Mouse (Mus musculus): Measurements from ENCODE around the gene 0610037L13Rik. TPM values are rescaled to one million over a fixed set of nuclear protein-coding genes. Genes with fewer than 3 reads are reported as not detected.

0610037L13Rik gene
- polyA plus RNA-seq (2014; fragmentation: Nextera tagmentation; extraction: Ambion mirVana) = 89.2 and 90.7 TPM in 2 replicates

GRCm38 (mm10) chr4:107889731-107890432 lies at the start of gene 0610037L13Rik:
Gene 0610037L13Rik (plus strand): TSS chr4:107889813.
- ATAC-seq (replicated peaks; ENCODE audit: low FRiP score) (peak; percentile 93), DNase-seq (ENCODE audit: low spot score) (peak; percentile 95)
- peak within 1 kb of the TSS; percentile 63 for H3K9ac ChIP-seq (ENCODE audit: low read depth, low read length)
- H3K4me2 ChIP-seq = peak within 1 kb of the TSS; percentile 94
- H3K36me3 ChIP-seq (ENCODE audit: control insufficient read depth, insufficient read depth, low read length) = peaks cover 26% of the 10 kb centered on the region
- no peaks in the 10 kb centered on the region for H3K9me3 ChIP-seq (ENCODE audit: control insufficient read depth, low read length)
- H3K4me3 ChIP-seq (ENCODE audit: low read depth, low read length) = peak within 1 kb of the TSS; percentile 67
- WGBS = under 1% methylated on average over 46 of the region's 48 CpGs
- peak within 1 kb of the TSS; percentile 84 for H3K27ac ChIP-seq (ENCODE audit: low read depth, low read length)
- peaks cover 18% of the 10 kb centered on the region for H3K4me1 ChIP-seq (replicated peaks; ENCODE audit: control insufficient read depth, insufficient read depth, low read length)
- no peaks in the 10 kb centered on the region for H3K27me3 ChIP-seq (replicated peaks; ENCODE audit: control insufficient read depth, insufficient read depth, low read length)

GRCm38 (mm10) chr4:107843687-107844086 lies 45.9 kb upstream of the 0610037L13Rik start:
- H3K36me3 ChIP-seq (ENCODE audit: control insufficient read depth, insufficient read depth, low read length) = no peaks in the 10 kb centered on the region
- no peak for DNase-seq (ENCODE audit: low spot score)
- peaks cover 16% of the 10 kb centered on the region for H3K27me3 ChIP-seq (replicated peaks; ENCODE audit: control insufficient read depth, insufficient read depth, low read length)
- WGBS = 90% methylated on average over 8 of the region's 8 CpGs
- no peak overlapping the region for H3K4me2 ChIP-seq
- no peak overlapping the region for H3K27ac ChIP-seq (ENCODE audit: low read depth, low read length)
- no peaks in the 10 kb centered on the region for H3K9me3 ChIP-seq (ENCODE audit: control insufficient read depth, low read length)
- no peak for ATAC-seq (replicated peaks; ENCODE audit: low FRiP score)
- H3K9ac ChIP-seq (ENCODE audit: low read depth, low read length) = no peak overlapping the region
- no peaks in the 10 kb centered on the region for H3K4me1 ChIP-seq (replicated peaks; ENCODE audit: control insufficient read depth, insufficient read depth, low read length)
- no peak overlapping the region for H3K4me3 ChIP-seq (ENCODE audit: low read depth, low read length)

- H3K9ac ChIP-seq (ENCODE audit: low read depth, low read length) = no peak overlapping the region
- H3K9me3 ChIP-seq (ENCODE audit: control insufficient read depth, low read length) = no peaks in the 10 kb centered on the region
- no peak overlapping the region for H3K4me3 ChIP-seq (ENCODE audit: low read depth, low read length)
- WGBS = 3% methylated on average over 10 of the region's 10 CpGs
- H3K4me1 ChIP-seq (replicated peaks; ENCODE audit: control insufficient read depth, insufficient read depth, low read length) = no peaks in the 10 kb centered on the region
- ATAC-seq (replicated peaks; ENCODE audit: low FRiP score) (no peak), DNase-seq (ENCODE audit: low spot score) (peak; percentile 84)
- peaks cover 16% of the 10 kb centered on the region for H3K27me3 ChIP-seq (replicated peaks; ENCODE audit: control insufficient read depth, insufficient read depth, low read length)
- H3K27ac ChIP-seq (ENCODE audit: low read depth, low read length) = no peak overlapping the region
- no peaks in the 10 kb centered on the region for H3K36me3 ChIP-seq (ENCODE audit: control insufficient read depth, insufficient read depth, low read length)
- no peak overlapping the region for H3K4me2 ChIP-seq
These were observed 44.6 kb upstream of the 0610037L13Rik start for GRCm38 (mm10) chr4:107844971-107845370.

- Histone ChIP-seq H3K9me3 (ENCODE audit: control insufficient read depth, low read length) (no peaks in the 10 kb centered on the region), H3K9ac (ENCODE audit: low read depth, low read length) (no peak overlapping the region), H3K4me1 (replicated peaks; ENCODE audit: control insufficient read depth, insufficient read depth, low read length) (no peaks in the 10 kb centered on the region), H3K27me3 (replicated peaks; ENCODE audit: control insufficient read depth, insufficient read depth, low read length) (peaks cover 16% of the 10 kb centered on the region), H3K4me3 (ENCODE audit: low read depth, low read length) (no peak overlapping the region), H3K4me2 (no peak overlapping the region), H3K36me3 (ENCODE audit: control insufficient read depth, insufficient read depth, low read length) (no peaks in the 10 kb centered on the region; the same call in 1 of the 2 replicates), H3K27ac (ENCODE audit: low read depth, low read length) (no peak overlapping the region)
- DNase-seq (ENCODE audit: low spot score) (no peak), ATAC-seq (replicated peaks; ENCODE audit: low FRiP score) (no peak)
- WGBS = 67% methylated on average over 7 of the region's 7 CpGs
These were observed 42.8 kb upstream of the 0610037L13Rik start for GRCm38 (mm10) chr4:107846795-107847194.

- H3K9me3 ChIP-seq (ENCODE audit: control insufficient read depth, low read length) = no peaks in the 10 kb centered on the region
- no peak overlapping the region for H3K4me3 ChIP-seq (ENCODE audit: low read depth, low read length)
- ATAC-seq (replicated peaks; ENCODE audit: low FRiP score) (no peak), DNase-seq (ENCODE audit: low spot score) (no peak)
- no peak overlapping the region for H3K27ac ChIP-seq (ENCODE audit: low read depth, low read length)
- no peaks in the 10 kb centered on the region; the same call in 1 of the 2 replicates for H3K36me3 ChIP-seq (ENCODE audit: control insufficient read depth, insufficient read depth, low read length)
- WGBS = 83% methylated on average over 5 of the region's 5 CpGs
- H3K27me3 ChIP-seq (replicated peaks; ENCODE audit: control insufficient read depth, insufficient read depth, low read length) = peaks cover 16% of the 10 kb centered on the region
- H3K4me1 ChIP-seq (replicated peaks; ENCODE audit: control insufficient read depth, insufficient read depth, low read length) = no peaks in the 10 kb centered on the region
- no peak overlapping the region for H3K9ac ChIP-seq (ENCODE audit: low read depth, low read length)
- H3K4me2 ChIP-seq = no peak overlapping the region
These were observed 41.1 kb upstream of the 0610037L13Rik start for GRCm38 (mm10) chr4:107848546-107848945.

GRCm38 (mm10) chr4:107849621-107850020 lies 40.0 kb upstream of the 0610037L13Rik start:
- Histone ChIP-seq H3K4me2 (no peak overlapping the region), H3K9me3 (ENCODE audit: control insufficient read depth, low read length) (no peaks in the 10 kb centered on the region), H3K36me3 (ENCODE audit: control insufficient read depth, insufficient read depth, low read length) (no peaks in the 10 kb centered on the region; the same call in 1 of the 2 replicates), H3K27me3 (replicated peaks; ENCODE audit: control insufficient read depth, insufficient read depth, low read length) (peaks cover 16% of the 10 kb centered on the region), H3K4me1 (replicated peaks; ENCODE audit: control insufficient read depth, insufficient read depth, low read length) (no peaks in the 10 kb centered on the region; the same call in 1 of the 2 replicates), H3K9ac (ENCODE audit: low read depth, low read length) (no peak overlapping the region), H3K4me3 (ENCODE audit: low read depth, low read length) (no peak overlapping the region), H3K27ac (ENCODE audit: low read depth, low read length) (no peak overlapping the region)
- WGBS = 70% methylated on average over 9 of the region's 9 CpGs
- ATAC-seq (replicated peaks; ENCODE audit: low FRiP score) = no peak
- DNase-seq (ENCODE audit: low spot score) = no peak

GRCm38 (mm10) chr4:107850091-107850490 lies 39.5 kb upstream of the 0610037L13Rik start:
- Histone ChIP-seq H3K4me1 (replicated peaks; ENCODE audit: control insufficient read depth, insufficient read depth, low read length) (no peaks in the 10 kb centered on the region; the same call in 1 of the 2 replicates), H3K4me2 (no peak overlapping the region), H3K27ac (ENCODE audit: low read depth, low read length) (no peak overlapping the region), H3K9ac (ENCODE audit: low read depth, low read length) (no peak overlapping the region), H3K4me3 (ENCODE audit: low read depth, low read length) (no peak overlapping the region), H3K36me3 (ENCODE audit: control insufficient read depth, insufficient read depth, low read length) (no peaks in the 10 kb centered on the region; the same call in 1 of the 2 replicates), H3K27me3 (replicated peaks; ENCODE audit: control insufficient read depth, insufficient read depth, low read length) (peaks cover 16% of the 10 kb centered on the region), H3K9me3 (ENCODE audit: control insufficient read depth, low read length) (no peaks in the 10 kb centered on the region)
- DNase-seq (ENCODE audit: low spot score) (no peak), ATAC-seq (replicated peaks; ENCODE audit: low FRiP score) (no peak)
- 86% methylated on average over 8 of the region's 8 CpGs for WGBS

GRCm38 (mm10) chr4:107853333-107853732 lies 36.3 kb upstream of the 0610037L13Rik start:
- H3K27ac ChIP-seq (ENCODE audit: low read depth, low read length) = no peak overlapping the region
- H3K36me3 ChIP-seq (ENCODE audit: control insufficient read depth, insufficient read depth, low read length) = no peaks in the 10 kb centered on the region; the same call in 1 of the 2 replicates
- 88% methylated on average over 8 of the region's 8 CpGs for WGBS
- H3K4me1 ChIP-seq (replicated peaks; ENCODE audit: control insufficient read depth, insufficient read depth, low read length) = no peaks in the 10 kb centered on the region; the same call in 1 of the 2 replicates
- H3K4me3 ChIP-seq (ENCODE audit: low read depth, low read length) = no peak overlapping the region
- DNase-seq (ENCODE audit: low spot score) (no peak), ATAC-seq (replicated peaks; ENCODE audit: low FRiP score) (no peak)
- H3K4me2 ChIP-seq = no peak overlapping the region
- no peaks in the 10 kb centered on the region for H3K9me3 ChIP-seq (ENCODE audit: control insufficient read depth, low read length)
- H3K27me3 ChIP-seq (replicated peaks; ENCODE audit: control insufficient read depth, insufficient read depth, low read length) = no peaks in the 10 kb centered on the region
- no peak overlapping the region for H3K9ac ChIP-seq (ENCODE audit: low read depth, low read length)

- H3K4me3 ChIP-seq (ENCODE audit: low read depth, low read length) = no peak overlapping the region
- H3K9ac ChIP-seq (ENCODE audit: low read depth, low read length) = no peak overlapping the region
- H3K9me3 ChIP-seq (ENCODE audit: control insufficient read depth, low read length) = no peaks in the 10 kb centered on the region
- H3K27me3 ChIP-seq (replicated peaks; ENCODE audit: control insufficient read depth, insufficient read depth, low read length) = no peaks in the 10 kb centered on the region
- ATAC-seq (replicated peaks; ENCODE audit: low FRiP score) (no peak), DNase-seq (ENCODE audit: low spot score) (no peak)
- no peaks in the 10 kb centered on the region; the same call in 1 of the 2 replicates for H3K4me1 ChIP-seq (replicated peaks; ENCODE audit: control insufficient read depth, insufficient read depth, low read length)
- 88% methylated on average over 7 of the region's 7 CpGs for WGBS
- no peak overlapping the region for H3K4me2 ChIP-seq
- no peak overlapping the region for H3K27ac ChIP-seq (ENCODE audit: low read depth, low read length)
- H3K36me3 ChIP-seq (ENCODE audit: control insufficient read depth, insufficient read depth, low read length) = no peaks in the 10 kb centered on the region; the same call in 1 of the 2 replicates
These were observed 35.8 kb upstream of the 0610037L13Rik start for GRCm38 (mm10) chr4:107853836-107854235.
